ENCODE assay signal across 19 mouse cellular contexts in genomic region chr5:76789881-76790280, GRCm38 (mm10).
DNase-seq lines count a peak whose midpoint lies in the region; ATAC-seq and TF ChIP-seq lines count a peak whose summit lies in the region.
"Had no signal": no experiment of that assay in that cellular context is flagged by ENCODE, and none has a peak within 500 bp of the region (broad histone marks: within the 10 kb centered on the region; RNA-seq: fewer than 3 reads in every experiment).

No protein-coding gene starts in this region.

- WGBS in midbrain, embryonic 11.5 days = 97% methylated on average over 4 of the region's 4 CpGs
- WGBS in midbrain, postnatal 0 days = 96% methylated on average over 4 of the region's 4 CpGs
- WGBS in stomach, postnatal 0 days = 77% methylated on average over 4 of the region's 4 CpGs
- 93% methylated on average over 4 of the region's 4 CpGs for WGBS in kidney, embryonic 14.5 days

- H3K4me3 ChIP-seq in midbrain, embryonic 11.5 days (ENCODE audit: low read depth, low read length) = no peak overlapping the region
- no peak overlapping the region for H3K4me3 ChIP-seq in midbrain, postnatal 0 days (ENCODE audit: low read depth, low read length)
- no peak overlapping the region for H3K4me3 ChIP-seq in stomach, postnatal 0 days (ENCODE audit: low read depth, low read length)
- H3K4me3 ChIP-seq in kidney, embryonic 14.5 days (ENCODE audit: low read length) = no peak overlapping the region
- H3K4me3 ChIP-seq: embryonic facial prominence, embryonic 10.5 days; embryonic facial prominence, embryonic 12.5 days; forebrain, embryonic 13.5 days; forebrain, embryonic 15.5 days had no signal

- TF ChIP-seq EP300 in stomach, postnatal 0 days (optimal IDR thresholded peaks at IDR 0.05) = no peak

- no peaks in the 10 kb centered on the region for H3K9me3 ChIP-seq in midbrain, embryonic 11.5 days (ENCODE audit: control insufficient read depth, low read length)
- no peaks in the 10 kb centered on the region for H3K9me3 ChIP-seq in midbrain, postnatal 0 days (ENCODE audit: low read length)
- no peaks in the 10 kb centered on the region for H3K9me3 ChIP-seq in stomach, postnatal 0 days (ENCODE audit: control insufficient read depth, low read length)
- no peaks in the 10 kb centered on the region for H3K9me3 ChIP-seq in kidney, embryonic 14.5 days (ENCODE audit: control insufficient read depth, low read length)
- H3K9me3 ChIP-seq: embryonic facial prominence, embryonic 10.5 days; embryonic facial prominence, embryonic 12.5 days; forebrain, embryonic 13.5 days; forebrain, embryonic 15.5 days had no signal

- no peak overlapping the region for H3K9ac ChIP-seq in midbrain, embryonic 11.5 days (ENCODE audit: low read length)
- H3K9ac ChIP-seq in midbrain, postnatal 0 days (replicated peaks; ENCODE audit: low read length, poor library complexity, severe bottlenecking) = no peak overlapping the region
- H3K9ac ChIP-seq in stomach, postnatal 0 days (ENCODE audit: low read length) = no peak overlapping the region
- no peak overlapping the region for H3K9ac ChIP-seq in kidney, embryonic 14.5 days (ENCODE audit: low read depth, low read length)
- H3K9ac ChIP-seq: embryonic facial prominence, embryonic 12.5 days; forebrain, embryonic 13.5 days; forebrain, embryonic 15.5 days; forebrain, postnatal 0 days had no signal

- H3K4me1 ChIP-seq in midbrain, embryonic 11.5 days (ENCODE audit: control insufficient read depth, insufficient read depth, low read length) = no peaks in the 10 kb centered on the region
- no peaks in the 10 kb centered on the region for H3K4me1 ChIP-seq in midbrain, postnatal 0 days (ENCODE audit: insufficient read depth, low read length)
- no peaks in the 10 kb centered on the region for H3K4me1 ChIP-seq in stomach, postnatal 0 days (replicated peaks; ENCODE audit: control insufficient read depth, insufficient read depth)
- H3K4me1 ChIP-seq in kidney, embryonic 14.5 days (ENCODE audit: control insufficient read depth, insufficient read depth, low read length) = no peaks in the 10 kb centered on the region
- H3K4me1 ChIP-seq: embryonic facial prominence, embryonic 10.5 days; embryonic facial prominence, embryonic 12.5 days; forebrain, embryonic 15.5 days had no signal

- no peaks in the 10 kb centered on the region for H3K36me3 ChIP-seq in midbrain, embryonic 11.5 days (ENCODE audit: control insufficient read depth, insufficient read depth, low read length)
- no peaks in the 10 kb centered on the region for H3K36me3 ChIP-seq in midbrain, postnatal 0 days (ENCODE audit: insufficient read depth, low read length)
- no peaks in the 10 kb centered on the region for H3K36me3 ChIP-seq in stomach, postnatal 0 days (ENCODE audit: control insufficient read depth, insufficient read depth, low read length)
- no peaks in the 10 kb centered on the region for H3K36me3 ChIP-seq in kidney, embryonic 14.5 days (ENCODE audit: control insufficient read depth, insufficient read depth, low read length)

- peak; percentile 31 for DNase-seq in heart, adult 11 months
- no peak for DNase-seq in heart, adult 18-20 months
- peak; percentile 64 for DNase-seq in midbrain, embryonic 11.5 days (ENCODE audit: low spot score, missing footprints)
- DNase-seq in midbrain, postnatal 0 days (ENCODE audit: low spot score) = no peak
- no peak for DNase-seq in stomach, postnatal 0 days (ENCODE audit: low spot score)
- DNase-seq: adrenal gland, adult 2 months; adrenal gland, postnatal 10 days; adrenal gland, postnatal 25 days; cerebellum, adult 11 months; cerebellum, adult 18-20 months; cerebellum, adult 9-10 months; cerebellum, postnatal 10 days; cerebellum, postnatal 25 days; forebrain, postnatal 0 days had no signal

- H3K4me2 ChIP-seq in midbrain, embryonic 11.5 days = no peak overlapping the region
- H3K4me2 ChIP-seq in midbrain, postnatal 0 days (ENCODE audit: low read depth, low read length, poor library complexity, severe bottlenecking) = no peak overlapping the region
- no peak overlapping the region for H3K4me2 ChIP-seq in stomach, postnatal 0 days (replicated peaks; ENCODE audit: low read depth)
- no peak overlapping the region for H3K4me2 ChIP-seq in kidney, embryonic 14.5 days (replicated peaks; ENCODE audit: low read depth, low read length)
- H3K4me2 ChIP-seq: embryonic facial prominence, embryonic 12.5 days; forebrain, embryonic 13.5 days; forebrain, embryonic 15.5 days had no signal

- no peak overlapping the region for H3K27ac ChIP-seq in midbrain, embryonic 11.5 days (ENCODE audit: low read depth, low read length)
- H3K27ac ChIP-seq in midbrain, postnatal 0 days (ENCODE audit: low read depth, low read length) = no peak overlapping the region
- H3K27ac ChIP-seq in stomach, postnatal 0 days (replicated peaks) = no peak overlapping the region
- no peak overlapping the region for H3K27ac ChIP-seq in kidney, embryonic 14.5 days (ENCODE audit: low read depth, low read length)
- H3K27ac ChIP-seq: embryonic facial prominence, embryonic 10.5 days; embryonic facial prominence, embryonic 12.5 days; forebrain, embryonic 13.5 days; forebrain, embryonic 15.5 days had no signal

- H3K27me3 ChIP-seq in midbrain, embryonic 11.5 days (ENCODE audit: control insufficient read depth, insufficient read depth, low read length) = no peaks in the 10 kb centered on the region
- no peaks in the 10 kb centered on the region for H3K27me3 ChIP-seq in midbrain, postnatal 0 days (ENCODE audit: insufficient read depth, low read length)
- no peaks in the 10 kb centered on the region for H3K27me3 ChIP-seq in stomach, postnatal 0 days (ENCODE audit: control insufficient read depth, insufficient read depth, low read length)
- H3K27me3 ChIP-seq in kidney, embryonic 14.5 days (ENCODE audit: control insufficient read depth, insufficient read depth, low read length) = no peaks in the 10 kb centered on the region
- H3K27me3 ChIP-seq: embryonic facial prominence, embryonic 12.5 days; forebrain, embryonic 13.5 days; forebrain, embryonic 15.5 days had no signal

- TF ChIP-seq CTCF in midbrain, postnatal 0 days (IDR thresholded peaks at IDR 0.05) = no peak
- no peak for TF ChIP-seq CTCF in stomach, postnatal 0 days (IDR thresholded peaks at IDR 0.05; ENCODE audit: low read depth)

- no peak for ATAC-seq in midbrain, embryonic 11.5 days (ENCODE audit: low FRiP score)
- ATAC-seq in midbrain, postnatal 0 days (ENCODE audit: low FRiP score) = no peak
- peak; percentile 32; the same call in 1 of the 2 replicates for ATAC-seq in stomach, postnatal 0 days (ENCODE audit: low FRiP score, low TSS enrichment)
- no peak for ATAC-seq in kidney, embryonic 14.5 days (ENCODE audit: low FRiP score, low TSS enrichment)
- ATAC-seq: forebrain, embryonic 13.5 days; forebrain, embryonic 15.5 days; forebrain, postnatal 0 days had no signal

Comparison
In these comparisons a context has a peak if more than half of its experiments do, and no peak if none do; other contexts are left out.
1. DNase-seq: peak in heart, adult 11 months (single experiment) and midbrain, embryonic 11.5 days (single experiment); none in heart, adult 18-20 months (0 of 2), midbrain, postnatal 0 days (single experiment) and stomach, postnatal 0 days (single experiment).